Mouse (Mus musculus): Measurements from ENCODE around the gene Dlx4. TPM values are rescaled to one million over a fixed set of nuclear protein-coding genes. Genes with fewer than 3 reads are reported as not detected.

Gene Dlx4
- polyA plus RNA-seq, 2 experiments = 2.4 to 3.3 TPM

DNA sequence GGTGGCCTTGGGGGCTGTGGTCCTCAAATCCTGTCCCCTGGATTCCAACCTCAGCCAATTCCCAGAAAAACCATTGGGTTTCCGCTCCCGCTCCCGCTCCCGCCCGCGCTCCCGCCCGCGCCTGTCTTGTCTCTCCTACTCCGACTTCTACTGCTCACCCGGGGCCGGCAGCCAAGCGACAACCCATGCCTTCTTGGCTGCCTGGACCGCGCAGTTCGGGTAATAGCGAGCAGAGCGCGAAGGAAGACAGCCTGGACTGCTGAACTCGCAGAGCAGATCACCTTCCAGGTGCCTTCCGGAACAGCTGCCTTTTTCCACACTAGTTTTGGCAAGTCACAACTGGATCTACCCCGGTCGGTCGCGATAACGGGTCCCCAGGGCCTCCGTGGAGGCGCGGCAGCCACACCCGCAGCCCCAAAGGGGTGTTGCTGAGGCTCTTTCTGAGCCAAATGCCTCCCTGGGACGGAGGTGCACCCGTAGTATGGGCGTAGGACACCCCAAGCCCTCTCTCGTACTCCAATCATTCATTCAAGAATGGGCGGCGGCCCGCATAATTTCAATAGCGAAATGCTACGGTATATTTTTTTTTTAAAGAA lies 3.0 kb downstream of the Dlx4 start:
- peaks cover 99% of the 10 kb centered on the region for H3K27me3 ChIP-seq (ENCODE audit: control insufficient read depth, insufficient read depth, low read length)
- peaks cover 29% of the 10 kb centered on the region for H3K4me1 ChIP-seq (ENCODE audit: control insufficient read depth, insufficient read depth, low read length)
- peak; percentile 38 for DNase-seq (ENCODE audit: low spot score)
- H3K27ac ChIP-seq (replicated peaks; ENCODE audit: low read depth, low read length) = no peak overlapping the region
- no peak for ATAC-seq (ENCODE audit: low FRiP score, low read depth)
- no peak overlapping the region for H3K9ac ChIP-seq (ENCODE audit: low read depth, low read length, severe bottlenecking)
- TF ChIP-seq POLR2A (IDR thresholded peaks at IDR 0.05; ENCODE audit: borderline replicate concordance, extremely low read depth, insufficient read depth, insufficient read length) = no peak
- peak overlapping the region; percentile 31 for H3K4me2 ChIP-seq (replicated peaks; ENCODE audit: low read depth, low read length, severe bottlenecking)
- no peaks in the 10 kb centered on the region for H3K36me3 ChIP-seq (ENCODE audit: control insufficient read depth, insufficient read depth, low read length)
- 3% methylated on average over 39 of the region's 39 CpGs for WGBS
- no peaks in the 10 kb centered on the region for H3K9me3 ChIP-seq (ENCODE audit: control insufficient read depth, low read length)
- peak overlapping the region; percentile 24 for H3K4me3 ChIP-seq (replicated peaks; ENCODE audit: low read length)

- H3K4me3 ChIP-seq (replicated peaks; ENCODE audit: low read length) = no peak overlapping the region
- H3K9me3 ChIP-seq (ENCODE audit: control insufficient read depth, low read length) = no peaks in the 10 kb centered on the region
- H3K27me3 ChIP-seq (ENCODE audit: control insufficient read depth, insufficient read depth, low read length) = peaks cover 97% of the 10 kb centered on the region
- H3K27ac ChIP-seq (replicated peaks; ENCODE audit: low read depth, low read length) = no peak overlapping the region
- no peaks in the 10 kb centered on the region for H3K36me3 ChIP-seq (ENCODE audit: control insufficient read depth, insufficient read depth, low read length)
- WGBS = 18% methylated on average over 10 of the region's 10 CpGs
- H3K4me1 ChIP-seq (ENCODE audit: control insufficient read depth, insufficient read depth, low read length) = peaks cover 29% of the 10 kb centered on the region
- H3K9ac ChIP-seq (ENCODE audit: low read depth, low read length, severe bottlenecking) = no peak overlapping the region
- no peak for TF ChIP-seq POLR2A (IDR thresholded peaks at IDR 0.05; ENCODE audit: borderline replicate concordance, extremely low read depth, insufficient read depth, insufficient read length)
- no peak for DNase-seq (ENCODE audit: low spot score)
- no peak overlapping the region for H3K4me2 ChIP-seq (replicated peaks; ENCODE audit: low read depth, low read length, severe bottlenecking)
- no peak for ATAC-seq (ENCODE audit: low FRiP score, low read depth)
These were observed 3.8 kb downstream of the Dlx4 start for GRCm38 (mm10) chr11:95142258-95142657.

DNA sequence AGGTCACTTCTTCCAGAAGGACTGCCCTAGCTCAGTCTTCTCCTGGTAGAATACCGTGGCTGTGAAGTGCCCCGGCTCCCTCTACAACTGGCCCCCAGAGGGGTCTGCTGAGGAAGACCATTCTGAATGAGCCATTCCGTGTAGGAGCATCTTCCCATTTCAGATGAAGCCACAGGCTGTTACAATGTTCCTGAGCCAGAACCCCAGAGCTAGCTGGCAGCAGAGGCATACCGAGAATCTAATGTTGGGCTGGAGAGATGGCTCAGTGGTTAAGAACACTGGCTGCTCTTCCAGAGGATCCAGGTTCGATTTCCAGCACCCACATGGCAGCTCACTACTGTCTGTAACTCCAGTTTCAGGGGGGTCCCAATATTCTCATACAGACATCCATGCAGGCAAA lies 6.2 kb downstream of the Dlx4 start:
- no peak overlapping the region for H3K9ac ChIP-seq (ENCODE audit: low read depth, low read length, severe bottlenecking)
- TF ChIP-seq POLR2A (IDR thresholded peaks at IDR 0.05; ENCODE audit: borderline replicate concordance, extremely low read depth, insufficient read depth, insufficient read length) = no peak
- H3K27me3 ChIP-seq (ENCODE audit: control insufficient read depth, insufficient read depth, low read length) = peaks cover 78% of the 10 kb centered on the region
- H3K9me3 ChIP-seq (ENCODE audit: control insufficient read depth, low read length) = no peaks in the 10 kb centered on the region
- H3K4me3 ChIP-seq (replicated peaks; ENCODE audit: low read length) = no peak overlapping the region
- DNase-seq (ENCODE audit: low spot score) (no peak), ATAC-seq (ENCODE audit: low FRiP score, low read depth) (no peak)
- no peak overlapping the region for H3K4me2 ChIP-seq (replicated peaks; ENCODE audit: low read depth, low read length, severe bottlenecking)
- WGBS = 49% methylated on average over 5 of the region's 5 CpGs
- peaks cover 18% of the 10 kb centered on the region for H3K4me1 ChIP-seq (ENCODE audit: control insufficient read depth, insufficient read depth, low read length)
- no peak overlapping the region for H3K27ac ChIP-seq (replicated peaks; ENCODE audit: low read depth, low read length)
- H3K36me3 ChIP-seq (ENCODE audit: control insufficient read depth, insufficient read depth, low read length) = no peaks in the 10 kb centered on the region

DNA sequence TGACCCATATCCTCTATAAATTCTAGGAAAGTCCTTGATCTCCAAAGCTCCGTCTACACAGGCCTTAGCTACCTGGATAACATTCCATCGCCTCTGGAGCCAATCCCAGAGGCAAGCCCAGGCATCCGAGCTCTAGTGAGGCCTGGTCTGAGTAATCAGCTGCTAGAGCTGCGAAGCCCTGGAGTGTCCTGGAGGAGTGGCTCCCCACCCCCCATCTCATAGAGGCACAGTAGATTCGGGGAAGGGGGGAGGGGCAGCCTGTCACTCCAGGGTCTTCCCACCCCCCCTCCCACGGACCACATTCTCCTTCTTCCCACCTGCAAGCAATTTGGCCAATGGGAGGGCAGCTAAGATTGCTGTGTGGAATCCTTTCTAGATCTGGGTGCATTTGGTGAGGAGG lies 8.8 kb downstream of the Dlx4 start:
- Histone ChIP-seq H3K27ac (replicated peaks; ENCODE audit: low read depth, low read length) (no peak overlapping the region), H3K36me3 (ENCODE audit: control insufficient read depth, insufficient read depth, low read length) (no peaks in the 10 kb centered on the region), H3K4me2 (replicated peaks; ENCODE audit: low read depth, low read length, severe bottlenecking) (no peak overlapping the region), H3K9ac (ENCODE audit: low read depth, low read length, severe bottlenecking) (no peak overlapping the region), H3K4me3 (replicated peaks; ENCODE audit: low read length) (no peak overlapping the region), H3K9me3 (ENCODE audit: control insufficient read depth, low read length) (no peaks in the 10 kb centered on the region), H3K27me3 (ENCODE audit: control insufficient read depth, insufficient read depth, low read length) (peaks cover 52% of the 10 kb centered on the region), H3K4me1 (ENCODE audit: control insufficient read depth, insufficient read depth, low read length) (0 out of 2 replicates have a peak, but pooled peaks cover 4% of the 10 kb centered on the region)
- no peak for TF ChIP-seq POLR2A (IDR thresholded peaks at IDR 0.05; ENCODE audit: borderline replicate concordance, extremely low read depth, insufficient read depth, insufficient read length)
- ATAC-seq (ENCODE audit: low FRiP score, low read depth) (no peak), DNase-seq (ENCODE audit: low spot score) (no peak)
- WGBS = 6% methylated on average over 6 of the region's 6 CpGs

GRCm38 (mm10) chr11:95133321-95133720 lies 12.7 kb downstream of the Dlx4 start:
- Histone ChIP-seq H3K36me3 (ENCODE audit: control insufficient read depth, insufficient read depth, low read length) (no peaks in the 10 kb centered on the region), H3K9me3 (ENCODE audit: control insufficient read depth, low read length) (no peaks in the 10 kb centered on the region), H3K27me3 (ENCODE audit: control insufficient read depth, insufficient read depth, low read length) (peaks cover 14% of the 10 kb centered on the region), H3K4me2 (replicated peaks; ENCODE audit: low read depth, low read length, severe bottlenecking) (no peak overlapping the region), H3K4me1 (ENCODE audit: control insufficient read depth, insufficient read depth, low read length) (no peaks in the 10 kb centered on the region), H3K4me3 (replicated peaks; ENCODE audit: low read length) (no peak overlapping the region), H3K27ac (replicated peaks; ENCODE audit: low read depth, low read length) (no peak overlapping the region), H3K9ac (ENCODE audit: low read depth, low read length, severe bottlenecking) (no peak overlapping the region)
- no peak for TF ChIP-seq POLR2A (IDR thresholded peaks at IDR 0.05; ENCODE audit: borderline replicate concordance, extremely low read depth, insufficient read depth, insufficient read length)
- ATAC-seq (ENCODE audit: low FRiP score, low read depth) (no peak), DNase-seq (ENCODE audit: low spot score) (no peak)
- 46% methylated on average over 6 of the region's 6 CpGs for WGBS
